Mouse (Mus musculus): Measurements from ENCODE around the gene Gm17428.
"Not testable (repeated sequence)": the region's sequence is repeated elsewhere in the genome, so short reads cannot be mapped to it uniquely, and the experiment has no call there.

Gm17428 gene

GRCm38 (mm10) chr14:54976633-54977032 is at the start of gene Gm17428:
TSS of gene Gm17428 (plus strand) at chr14:54976933.
- no peak for DNase-seq (ENCODE audit: low spot score)

GRCm38 (mm10) chr14:54927296-54927695 is 49.4 kb upstream of the Gm17428 start:
- no peak for DNase-seq (ENCODE audit: low spot score)

GRCm38 (mm10) chr14:54929801-54930200 is 46.9 kb upstream of the Gm17428 start:
- DNase-seq (ENCODE audit: low spot score), result no peak

- DNase-seq (ENCODE audit: low spot score), result no peak
These were observed 46.3 kb upstream of the Gm17428 start for GRCm38 (mm10) chr14:54930431-54930830.

GRCm38 (mm10) chr14:54932645-54933150 is 44.0 kb upstream of the Gm17428 start, which contains the start of gene Il25:
TSS of gene Il25 (plus strand) at chr14:54932695.
- no peak for DNase-seq (ENCODE audit: low spot score)

- DNase-seq (ENCODE audit: low spot score), result no peak
These were observed 40.6 kb upstream of the Gm17428 start, which contains the start of gene Cmtm5 for GRCm38 (mm10) chr14:54935904-54936830. TSS of gene Cmtm5 (plus strand) at chr14:54936261.

GRCm38 (mm10) chr14:54936831-54937160 is 39.9 kb upstream of the Gm17428 start:
- DNase-seq (ENCODE audit: low spot score), result no peak

- DNase-seq (ENCODE audit: low spot score), result no peak
These were observed 39.2 kb upstream of the Gm17428 start for GRCm38 (mm10) chr14:54937361-54938182.

- no peak for DNase-seq (ENCODE audit: low spot score)
These were observed 38.1 kb upstream of the Gm17428 start for GRCm38 (mm10) chr14:54938431-54939219.

- DNase-seq (ENCODE audit: low spot score), result peak; percentile 73
These were observed 37.1 kb upstream of the Gm17428 start for GRCm38 (mm10) chr14:54939434-54940175.

- no peak for DNase-seq (ENCODE audit: low spot score)
These were observed 36.6 kb upstream of the Gm17428 start for GRCm38 (mm10) chr14:54940176-54940530.

GRCm38 (mm10) chr14:54941024-54941978 is 35.4 kb upstream of the Gm17428 start:
- DNase-seq (ENCODE audit: low spot score), result no peak

GRCm38 (mm10) chr14:54942479-54942878 is 34.3 kb upstream of the Gm17428 start:
- DNase-seq (ENCODE audit: low spot score), result no peak

GRCm38 (mm10) chr14:54943971-54944370 is 32.8 kb upstream of the Gm17428 start:
- no peak for DNase-seq (ENCODE audit: low spot score)

- DNase-seq (ENCODE audit: low spot score), result no peak
These were observed 31.8 kb upstream of the Gm17428 start for GRCm38 (mm10) chr14:54944939-54945338.

GRCm38 (mm10) chr14:54945975-54946704 is 30.6 kb upstream of the Gm17428 start:
- no peak for DNase-seq (ENCODE audit: low spot score)

- not testable (repeated sequence) for DNase-seq (ENCODE audit: low spot score)
These were observed 29.7 kb upstream of the Gm17428 start for GRCm38 (mm10) chr14:54947008-54947407.

- no peak for DNase-seq (ENCODE audit: low spot score)
These were observed 28.0 kb upstream of the Gm17428 start for GRCm38 (mm10) chr14:54948781-54949180.

GRCm38 (mm10) chr14:54950493-54950892 is 26.2 kb upstream of the Gm17428 start:
- no peak for DNase-seq (ENCODE audit: low spot score)

All from urinary bladder, postnatal 25 days (tissue).